Mouse (Mus musculus): Measurements from ENCODE around the gene Mrpl30. TPM values are rescaled to one million over a fixed set of nuclear protein-coding genes. Genes with fewer than 3 reads are reported as not detected.

Mrpl30 gene
- 214 and 222 TPM in 2 replicates for polyA plus RNA-seq (2015; fragmentation: Nextera tagmentation; extraction: Ambion mirVana)

DNA sequence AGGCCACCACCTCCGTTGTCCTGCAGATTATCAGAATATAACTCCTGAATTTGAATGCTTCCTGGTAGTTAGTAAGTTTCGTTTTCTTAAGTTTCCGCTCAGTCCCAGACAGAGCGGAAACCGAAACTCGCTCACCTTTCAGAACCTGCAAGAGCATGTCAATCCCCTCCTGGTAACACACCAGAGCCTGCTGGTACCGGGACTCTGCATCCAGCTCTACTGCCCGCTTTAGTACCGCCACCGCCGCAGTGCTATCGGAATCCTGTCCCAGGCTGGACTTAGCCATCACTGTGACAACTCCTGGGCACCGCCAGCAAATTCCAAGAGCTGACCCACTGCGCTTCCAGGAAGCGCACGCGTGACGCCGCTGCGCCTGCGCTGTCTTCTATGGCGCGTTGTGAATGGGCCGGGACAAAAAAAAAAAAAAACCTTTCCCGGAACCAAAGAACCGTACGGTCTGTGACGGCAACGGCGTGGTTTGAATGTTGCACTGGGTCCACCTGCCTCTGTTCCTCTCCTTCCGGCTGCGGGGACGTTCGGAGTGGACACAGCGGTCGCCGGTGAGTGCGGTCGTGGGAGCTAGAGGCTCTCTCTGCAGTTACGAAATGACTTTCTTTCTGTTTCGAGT lies at the start of gene Mrpl30, which contains the start of gene Mitd1:
TSS of gene Mrpl30 (plus strand) at position 453 of the 628 bp plus-strand sequence.
TSS of gene Mitd1 (minus strand) at position 387 of the 628 bp plus-strand sequence.
- under 1% methylated on average over 40 of the region's 41 CpGs for WGBS
- ATAC-seq (ENCODE audit: low read depth), result peak; percentile 95
- no peaks in the 10 kb centered on the region for H3K9me3 ChIP-seq (ENCODE audit: control insufficient read depth, low read length)
- H3K4me2 ChIP-seq (ENCODE audit: low read depth, low read length), result peak within 1 kb of the TSS; percentile 79
- no peaks in the 10 kb centered on the region for H3K27me3 ChIP-seq (ENCODE audit: control insufficient read depth, insufficient read depth, low read depth, low read length)
- peaks cover 15% of the 10 kb centered on the region for H3K4me1 ChIP-seq (replicated peaks; ENCODE audit: control insufficient read depth, insufficient read depth, low read length)
- peak within 1 kb of the TSS; percentile 61 for H3K4me3 ChIP-seq (ENCODE audit: low read length)
- peaks cover 4% of the 10 kb centered on the region; the same call in 1 of the 2 replicates for H3K36me3 ChIP-seq (ENCODE audit: control insufficient read depth, insufficient read depth, low read length)
- H3K9ac ChIP-seq (ENCODE audit: low read length), result peak within 1 kb of the TSS; percentile 68
- H3K27ac ChIP-seq (ENCODE audit: low read length), result peak within 1 kb of the TSS; percentile 67

DNA sequence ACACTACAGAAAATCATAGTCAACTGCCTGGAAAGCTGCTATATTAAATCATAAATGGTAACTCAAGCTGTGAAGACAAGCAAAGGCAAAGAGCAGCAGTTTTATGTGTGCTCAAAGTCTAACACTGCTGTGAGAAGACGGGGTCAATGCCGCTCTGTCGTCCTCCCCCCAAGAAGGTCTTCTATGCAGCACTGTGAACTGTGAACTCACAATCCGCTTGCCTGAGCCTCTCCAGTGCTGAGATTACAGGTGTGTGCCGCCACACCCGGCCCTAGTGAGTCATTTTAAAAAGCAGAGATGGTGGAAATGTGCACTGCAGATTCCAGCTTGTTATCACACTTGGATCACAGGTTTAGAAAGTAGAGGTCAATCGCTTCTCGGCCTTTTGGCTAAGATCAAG lies 43.4 kb upstream of the Mrpl30 start:
- 74% methylated on average over 8 of the region's 8 CpGs for WGBS

DNA sequence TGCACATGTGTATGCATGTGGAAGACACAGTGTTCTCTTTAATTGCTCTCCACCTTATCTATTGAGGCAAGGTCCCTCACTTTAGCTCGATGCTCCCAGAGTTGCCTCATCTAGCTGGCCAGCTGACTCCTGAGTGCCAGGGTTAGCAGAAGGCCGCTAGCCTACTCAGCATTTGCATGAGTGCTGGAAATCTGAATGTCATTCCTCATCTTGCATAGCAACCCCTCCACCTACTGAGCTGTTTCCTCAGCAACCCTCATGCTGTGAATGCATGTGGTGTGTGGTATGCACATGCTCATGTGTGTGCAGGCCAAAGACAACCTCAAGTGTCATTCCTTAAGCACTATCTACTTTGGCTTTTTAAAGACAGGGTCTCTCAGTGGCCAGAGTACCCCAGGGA lies 39.6 kb upstream of the Mrpl30 start:
- Histone ChIP-seq H3K36me3 (ENCODE audit: control insufficient read depth, insufficient read depth, low read length) (no peaks in the 10 kb centered on the region), H3K4me2 (ENCODE audit: low read depth, low read length) (no peak overlapping the region), H3K4me1 (replicated peaks; ENCODE audit: control insufficient read depth, insufficient read depth, low read length) (no peaks in the 10 kb centered on the region), H3K27ac (ENCODE audit: low read length) (no peak overlapping the region), H3K9me3 (ENCODE audit: control insufficient read depth, low read length) (no peaks in the 10 kb centered on the region), H3K27me3 (ENCODE audit: control insufficient read depth, insufficient read depth, low read depth, low read length) (no peaks in the 10 kb centered on the region), H3K4me3 (ENCODE audit: low read length) (no peak overlapping the region), H3K9ac (ENCODE audit: low read length) (no peak overlapping the region)
- ATAC-seq (ENCODE audit: low read depth), result no peak
- WGBS, result 20% methylated on average over 2 of the region's 2 CpGs

More for the DNA sequence above, 43.4 kb upstream of the Mrpl30 start:
- ATAC-seq (ENCODE audit: low read depth), result no peak
- Histone ChIP-seq H3K4me2 (ENCODE audit: low read depth, low read length) (no peak overlapping the region), H3K9me3 (ENCODE audit: control insufficient read depth, low read length) (no peaks in the 10 kb centered on the region), H3K4me3 (ENCODE audit: low read length) (no peak overlapping the region), H3K27ac (ENCODE audit: low read length) (no peak overlapping the region), H3K9ac (ENCODE audit: low read length) (no peak overlapping the region), H3K4me1 (replicated peaks; ENCODE audit: control insufficient read depth, insufficient read depth, low read length) (no peaks in the 10 kb centered on the region), H3K27me3 (ENCODE audit: control insufficient read depth, insufficient read depth, low read depth, low read length) (no peaks in the 10 kb centered on the region), H3K36me3 (ENCODE audit: control insufficient read depth, insufficient read depth, low read length) (no peaks in the 10 kb centered on the region)

DNA sequence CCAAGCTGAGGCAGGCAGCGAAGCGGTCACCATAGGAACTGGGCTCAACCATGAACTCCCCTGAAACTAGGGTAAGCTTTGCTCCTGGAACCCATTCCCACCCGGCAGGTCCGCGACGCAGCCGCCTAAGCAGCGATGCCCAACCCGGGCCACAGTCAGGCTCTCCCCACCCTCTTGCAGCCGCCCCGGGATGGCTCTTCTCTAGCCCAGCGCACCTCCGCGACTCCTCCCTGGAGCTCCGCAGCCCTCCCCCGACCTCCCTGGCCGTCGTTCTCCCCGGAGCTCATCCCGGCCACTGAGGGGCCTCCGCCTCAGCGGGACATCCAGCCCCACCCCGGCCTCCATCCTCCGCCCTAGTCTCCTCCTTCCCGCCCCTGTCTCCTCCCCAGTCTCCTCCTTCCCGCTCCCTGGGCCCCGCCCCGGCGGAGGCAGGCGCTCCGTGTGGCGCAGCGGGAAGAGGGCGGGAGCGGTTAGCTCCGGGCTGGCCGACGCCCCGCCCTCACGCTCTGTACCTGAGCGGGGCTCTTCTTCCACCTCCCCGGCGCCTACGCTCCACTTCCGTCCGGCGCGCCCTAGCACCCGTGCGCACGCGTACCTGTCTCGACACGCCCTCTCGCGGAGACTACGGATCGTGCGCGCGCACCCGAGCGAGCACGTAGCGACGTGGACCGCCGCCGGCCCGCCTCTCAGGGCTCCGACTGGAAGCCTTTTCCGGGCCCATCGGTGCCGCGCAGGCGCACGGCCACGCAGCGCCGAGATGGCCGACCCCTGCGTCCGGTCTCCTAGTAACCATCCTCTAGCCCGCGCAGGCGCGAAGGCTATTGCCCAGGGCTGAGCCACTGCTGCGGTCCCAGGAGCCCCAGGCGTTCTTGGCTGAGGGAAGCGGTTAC lies 25.5 kb upstream of the Mrpl30 start:
- peak; percentile 97 for ATAC-seq (ENCODE audit: low read depth)
- peak overlapping the region; percentile 84 for H3K9ac ChIP-seq (ENCODE audit: low read length)
- H3K27me3 ChIP-seq (ENCODE audit: control insufficient read depth, insufficient read depth, low read depth, low read length), result peaks cover 2% of the 10 kb centered on the region; the same call in 1 of the 2 replicates
- H3K36me3 ChIP-seq (ENCODE audit: control insufficient read depth, insufficient read depth, low read length), result no peaks in the 10 kb centered on the region
- peak overlapping the region; percentile 93 for H3K27ac ChIP-seq (ENCODE audit: low read length)
- no peaks in the 10 kb centered on the region for H3K9me3 ChIP-seq (ENCODE audit: control insufficient read depth, low read length)
- peaks cover 6% of the 10 kb centered on the region for H3K4me1 ChIP-seq (replicated peaks; ENCODE audit: control insufficient read depth, insufficient read depth, low read length)
- peak overlapping the region; percentile 81 for H3K4me3 ChIP-seq (ENCODE audit: low read length)
- H3K4me2 ChIP-seq (ENCODE audit: low read depth, low read length), result peak overlapping the region; percentile 90
- WGBS, result under 1% methylated on average over 86 of the region's 90 CpGs

DNA sequence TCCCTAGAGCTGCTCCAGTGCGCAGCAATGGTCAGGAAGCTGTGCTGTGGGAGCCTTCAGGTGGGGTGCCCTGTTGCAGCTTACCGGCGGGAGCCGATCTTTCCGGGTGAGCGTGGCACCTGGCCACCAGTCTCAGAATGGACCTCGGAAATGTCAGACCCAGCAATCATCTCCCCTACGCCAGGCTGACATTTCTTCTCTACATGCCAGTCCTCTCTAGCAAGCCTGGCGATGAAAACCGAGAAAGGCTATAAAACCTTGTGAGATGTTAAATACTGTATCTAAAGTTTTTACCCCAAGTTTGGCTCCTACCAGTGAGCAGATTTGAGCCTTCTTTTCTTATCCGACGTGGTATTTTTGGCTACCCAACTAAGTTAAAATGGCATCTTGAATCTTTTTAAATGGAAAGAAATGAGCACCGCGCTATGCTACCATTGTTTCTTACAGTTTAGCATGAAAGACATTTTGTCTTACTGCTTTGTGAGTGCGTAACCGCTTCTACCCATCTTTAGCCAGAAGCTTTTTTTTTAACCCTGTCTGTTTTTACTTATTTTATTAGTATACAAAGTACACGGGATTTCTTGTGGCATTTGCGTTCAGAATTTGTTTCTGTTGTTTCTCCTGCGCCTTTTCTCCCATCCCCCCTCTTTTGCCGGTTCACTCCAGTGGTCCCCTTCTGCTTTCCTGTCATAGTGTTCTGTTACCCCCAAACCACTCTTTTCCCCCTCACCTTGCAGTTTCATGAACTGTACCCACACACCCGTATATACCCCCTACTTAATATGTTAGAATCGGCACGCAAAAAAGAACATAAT lies 24.7 kb upstream of the Mrpl30 start:
- 9% methylated on average over 23 of the region's 23 CpGs for WGBS

DNA sequence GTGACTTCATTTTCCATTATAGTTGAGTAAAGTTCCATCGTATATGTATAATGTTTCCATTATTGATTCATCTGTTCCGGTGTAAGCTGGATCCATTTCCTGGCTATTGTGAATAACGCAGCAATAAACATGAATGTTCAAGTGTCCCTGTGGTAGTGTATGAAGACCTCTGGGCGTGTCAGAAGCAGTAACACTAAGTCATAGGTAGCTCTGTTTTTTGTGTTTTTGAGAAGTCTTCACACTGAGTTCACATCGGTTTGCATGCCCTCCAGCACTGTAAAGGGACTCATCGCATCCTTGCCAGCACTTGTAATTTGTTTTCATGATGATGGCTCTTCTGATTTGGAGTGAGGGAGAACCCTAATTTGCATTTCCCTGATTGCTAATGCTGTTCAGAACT lies 24.0 kb upstream of the Mrpl30 start, which contains the start of gene Tsga10:
TSS of gene Tsga10 (minus strand) at position 144 of the 400 bp plus-strand sequence.
- H3K4me3 ChIP-seq (ENCODE audit: low read length), result peak within 1 kb of the TSS; percentile 81
- peaks cover 2% of the 10 kb centered on the region; the same call in 1 of the 2 replicates for H3K27me3 ChIP-seq (ENCODE audit: control insufficient read depth, insufficient read depth, low read depth, low read length)
- no peak for ATAC-seq (ENCODE audit: low read depth)
- H3K4me1 ChIP-seq (replicated peaks; ENCODE audit: control insufficient read depth, insufficient read depth, low read length), result peaks cover 6% of the 10 kb centered on the region
- peak within 1 kb of the TSS; percentile 84 for H3K9ac ChIP-seq (ENCODE audit: low read length)
- H3K4me2 ChIP-seq (ENCODE audit: low read depth, low read length), result peak within 1 kb of the TSS; percentile 90
- no peaks in the 10 kb centered on the region for H3K9me3 ChIP-seq (ENCODE audit: control insufficient read depth, low read length)
- WGBS, result 81% methylated on average over 6 of the region's 6 CpGs
- H3K27ac ChIP-seq (ENCODE audit: low read length), result peak within 1 kb of the TSS; percentile 93
- no peaks in the 10 kb centered on the region for H3K36me3 ChIP-seq (ENCODE audit: control insufficient read depth, insufficient read depth, low read length)

More for the DNA sequence above, 24.7 kb upstream of the Mrpl30 start:
- Histone ChIP-seq H3K4me1 (replicated peaks; ENCODE audit: control insufficient read depth, insufficient read depth, low read length) (peaks cover 6% of the 10 kb centered on the region), H3K36me3 (ENCODE audit: control insufficient read depth, insufficient read depth, low read length) (no peaks in the 10 kb centered on the region), H3K9me3 (ENCODE audit: control insufficient read depth, low read length) (no peaks in the 10 kb centered on the region), H3K4me3 (ENCODE audit: low read length) (peak overlapping the region; percentile 81), H3K27me3 (ENCODE audit: control insufficient read depth, insufficient read depth, low read depth, low read length) (peaks cover 2% of the 10 kb centered on the region; the same call in 1 of the 2 replicates), H3K4me2 (ENCODE audit: low read depth, low read length) (peak overlapping the region; percentile 90), H3K9ac (ENCODE audit: low read length) (peak overlapping the region; percentile 84), H3K27ac (ENCODE audit: low read length) (peak overlapping the region; percentile 93)
- no peak for ATAC-seq (ENCODE audit: low read depth)

DNA sequence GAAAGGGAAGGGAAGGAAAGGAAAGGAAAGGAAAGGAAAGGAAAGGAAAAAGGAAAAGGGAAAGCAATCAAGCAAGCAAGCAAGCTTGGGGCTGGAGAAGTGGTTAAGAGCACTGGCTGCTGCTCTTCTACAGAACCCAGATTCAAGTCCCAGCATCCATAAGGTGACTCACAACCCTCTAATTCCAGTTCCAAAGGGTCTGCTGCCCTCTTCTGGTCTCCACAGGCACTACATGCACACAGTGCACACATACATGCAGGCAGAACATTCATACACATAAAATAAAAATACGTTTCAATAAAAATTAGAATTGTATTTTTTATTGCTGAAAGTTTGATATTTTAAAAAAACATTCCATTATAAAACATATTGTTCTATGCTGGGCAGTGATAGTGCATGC lies 23.2 kb upstream of the Mrpl30 start:
- H3K9ac ChIP-seq (ENCODE audit: low read length), result no peak overlapping the region
- H3K36me3 ChIP-seq (ENCODE audit: control insufficient read depth, insufficient read depth, low read length), result no peaks in the 10 kb centered on the region
- H3K4me1 ChIP-seq (replicated peaks; ENCODE audit: control insufficient read depth, insufficient read depth, low read length), result peaks cover 10% of the 10 kb centered on the region
- no peak for ATAC-seq (ENCODE audit: low read depth)
- no peak overlapping the region for H3K27ac ChIP-seq (ENCODE audit: low read length)
- H3K9me3 ChIP-seq (ENCODE audit: control insufficient read depth, low read length), result no peaks in the 10 kb centered on the region
- 72% methylated on average over 1 of the region's 1 CpGs for WGBS
- H3K27me3 ChIP-seq (ENCODE audit: control insufficient read depth, insufficient read depth, low read depth, low read length), result peaks cover 2% of the 10 kb centered on the region; the same call in 1 of the 2 replicates
- H3K4me2 ChIP-seq (ENCODE audit: low read depth, low read length), result no peak overlapping the region
- H3K4me3 ChIP-seq (ENCODE audit: low read length), result no peak overlapping the region

DNA sequence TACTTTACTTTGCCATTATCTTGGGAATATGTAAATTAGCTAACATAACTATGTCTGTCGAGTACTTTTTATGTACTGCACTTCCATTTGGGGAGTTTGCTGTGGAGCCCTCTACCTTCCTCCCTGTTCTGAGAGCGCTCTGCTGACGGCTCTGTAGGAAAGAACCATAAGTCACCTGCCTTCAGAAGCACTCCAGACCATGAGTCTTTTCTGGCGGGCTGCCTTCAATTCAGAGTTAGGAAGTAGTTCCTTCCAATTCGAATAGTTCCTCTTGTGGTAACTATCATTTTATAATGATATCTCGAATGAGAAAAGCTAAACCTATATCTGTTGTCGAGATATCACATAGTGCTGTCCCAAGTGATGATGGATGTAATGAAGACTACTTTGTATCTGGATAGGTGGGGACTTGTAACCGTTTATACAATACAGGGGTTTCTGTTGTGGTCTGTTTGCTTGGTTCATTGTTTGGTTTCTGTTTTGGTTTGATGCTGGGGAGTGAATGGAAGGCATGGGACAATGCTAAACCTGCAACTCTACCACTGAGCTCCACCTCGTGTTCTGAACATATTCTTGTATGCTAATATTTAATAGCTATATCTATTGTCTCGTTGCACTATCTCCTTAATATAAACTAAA lies 22.5 kb upstream of the Mrpl30 start:
- Histone ChIP-seq H3K9me3 (ENCODE audit: control insufficient read depth, low read length) (no peaks in the 10 kb centered on the region), H3K4me2 (ENCODE audit: low read depth, low read length) (no peak overlapping the region), H3K27me3 (ENCODE audit: control insufficient read depth, insufficient read depth, low read depth, low read length) (no peaks in the 10 kb centered on the region; the same call in 1 of the 2 replicates), H3K9ac (ENCODE audit: low read length) (no peak overlapping the region), H3K4me3 (ENCODE audit: low read length) (no peak overlapping the region), H3K4me1 (replicated peaks; ENCODE audit: control insufficient read depth, insufficient read depth, low read length) (peaks cover 10% of the 10 kb centered on the region), H3K27ac (ENCODE audit: low read length) (no peak overlapping the region), H3K36me3 (ENCODE audit: control insufficient read depth, insufficient read depth, low read length) (no peaks in the 10 kb centered on the region)
- WGBS, result 63% methylated on average over 10 of the region's 10 CpGs
- ATAC-seq (ENCODE audit: low read depth), result no peak

Measured in lung, embryonic 16.5 days (tissue).